Mouse (Mus musculus): ENCODE data around the gene A530084C06Rik.

Gene A530084C06Rik

DNA sequence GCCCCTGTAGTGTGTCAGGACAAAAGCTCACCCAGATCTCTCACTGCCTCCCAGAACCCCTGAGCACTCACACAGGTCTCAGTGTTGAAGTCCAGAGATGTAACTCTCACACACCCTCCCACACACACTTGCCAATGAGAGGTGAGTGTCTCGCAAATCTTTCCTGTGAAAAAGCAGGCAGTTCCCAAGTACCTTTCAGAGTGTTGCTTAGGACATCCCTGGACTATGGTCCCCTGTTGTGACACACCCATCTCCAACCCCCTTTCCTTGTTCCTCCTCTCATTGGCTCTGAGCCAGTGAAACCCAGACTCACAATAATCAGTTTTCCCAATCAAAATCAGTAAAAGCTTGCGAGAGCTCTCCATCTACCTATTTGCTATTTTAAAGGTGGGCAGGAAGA is 12.3 kb downstream of the A530084C06Rik start:
- DNase-seq (ENCODE audit: extremely low spot score, low spot score) = no peak

DNA sequence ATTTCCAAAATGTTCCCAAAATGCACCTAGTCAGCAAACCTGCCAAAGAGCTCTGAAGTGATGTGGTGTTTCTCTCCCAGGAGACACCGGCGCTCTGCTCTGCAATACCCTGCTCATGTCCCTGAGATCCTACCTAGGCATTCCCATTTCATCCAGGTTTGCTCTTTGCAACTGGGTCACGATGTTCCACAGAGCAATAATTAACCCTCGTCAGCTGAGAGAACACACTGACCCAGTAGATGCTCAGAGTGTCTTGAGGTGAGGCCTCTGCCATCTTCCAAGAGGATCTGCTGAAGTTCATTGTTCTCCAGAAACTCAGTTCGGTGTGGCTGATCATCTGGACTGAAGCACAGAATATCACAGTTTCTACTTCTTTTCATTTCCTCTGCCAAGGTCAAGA is 16.1 kb downstream of the A530084C06Rik start:
- no peak for DNase-seq (ENCODE audit: extremely low spot score, low spot score)

DNA sequence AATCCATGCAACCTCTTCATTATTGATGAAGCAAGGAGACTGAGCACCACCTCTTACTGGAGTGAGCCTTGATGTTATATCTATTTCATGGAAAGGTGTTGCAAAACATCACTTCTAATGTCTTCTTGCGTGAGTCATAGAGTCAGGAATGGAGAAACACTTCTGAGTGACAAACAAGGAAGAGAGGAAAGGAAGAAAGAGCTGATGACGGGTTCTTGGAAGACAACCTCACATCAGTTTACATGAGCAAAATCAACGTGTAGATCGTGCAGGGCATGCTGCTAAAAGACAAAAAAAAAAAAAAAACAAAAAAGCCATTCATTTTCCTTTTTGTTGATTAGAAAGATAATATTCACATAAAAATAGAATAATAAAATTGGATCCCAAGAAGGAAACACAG is 24.4 kb downstream of the A530084C06Rik start:
- DNase-seq (ENCODE audit: extremely low spot score, low spot score) = no peak

DNA sequence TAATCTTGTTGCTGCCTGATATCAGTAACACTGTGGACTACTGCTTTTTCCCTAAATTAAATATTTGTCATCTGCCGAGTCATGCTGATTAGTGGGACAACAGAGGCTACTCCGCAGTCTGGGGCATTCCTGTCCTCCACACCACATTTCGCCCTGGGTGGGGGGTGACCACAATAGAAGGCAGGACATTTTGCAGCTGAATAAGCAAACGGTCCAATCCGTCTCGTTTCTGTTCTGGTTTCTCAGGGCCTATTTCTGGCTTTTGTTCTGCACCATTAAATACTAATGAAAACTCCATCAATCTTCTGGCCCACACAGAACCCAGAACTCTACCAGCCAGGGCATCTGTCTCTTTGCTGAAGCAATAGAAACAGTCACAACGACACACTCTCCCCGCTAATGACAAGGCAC is 27.5 kb downstream of the A530084C06Rik start:
- peak; percentile 35 for DNase-seq (ENCODE audit: extremely low spot score, low spot score)

DNA sequence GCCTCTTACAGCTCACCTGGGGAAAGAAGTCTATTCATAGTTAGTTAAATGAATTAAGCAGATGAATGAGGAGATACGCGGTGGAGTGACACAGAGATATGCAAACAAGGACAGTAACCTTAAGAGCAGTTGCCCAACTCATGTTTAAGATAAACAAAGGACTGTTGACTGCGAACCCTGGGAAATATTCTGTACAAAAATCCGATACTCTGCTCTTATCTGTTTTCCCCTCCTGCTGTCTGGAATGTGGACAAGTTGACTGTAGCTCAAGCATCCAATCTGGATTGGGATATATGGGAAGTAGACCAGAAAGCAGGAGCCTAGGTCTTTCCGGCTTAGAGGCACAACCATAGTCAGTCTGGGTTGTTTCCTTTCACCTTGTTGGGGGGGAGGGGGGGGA is 27.9 kb downstream of the A530084C06Rik start:
- no peak for DNase-seq (ENCODE audit: extremely low spot score, low spot score)

DNA sequence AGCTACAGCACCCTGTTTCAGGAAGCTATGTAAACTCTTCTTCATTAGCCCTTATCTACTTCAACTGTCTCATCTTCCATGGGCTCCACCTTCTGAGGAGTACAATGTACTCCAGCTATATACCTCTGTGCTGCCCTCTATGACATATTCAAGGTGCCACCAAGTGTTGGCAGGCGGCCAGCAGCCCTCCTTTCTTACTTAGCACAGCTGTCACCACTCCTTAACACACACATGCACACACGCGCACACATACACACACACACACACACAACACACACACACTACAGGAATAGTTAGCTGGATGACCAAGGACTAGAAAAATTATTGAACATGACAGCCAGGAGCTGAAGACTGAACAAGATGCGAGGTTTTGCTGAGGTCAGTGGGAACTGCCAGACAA is 34.2 kb downstream of the A530084C06Rik start:
- DNase-seq (ENCODE audit: extremely low spot score, low spot score) = no peak

DNA sequence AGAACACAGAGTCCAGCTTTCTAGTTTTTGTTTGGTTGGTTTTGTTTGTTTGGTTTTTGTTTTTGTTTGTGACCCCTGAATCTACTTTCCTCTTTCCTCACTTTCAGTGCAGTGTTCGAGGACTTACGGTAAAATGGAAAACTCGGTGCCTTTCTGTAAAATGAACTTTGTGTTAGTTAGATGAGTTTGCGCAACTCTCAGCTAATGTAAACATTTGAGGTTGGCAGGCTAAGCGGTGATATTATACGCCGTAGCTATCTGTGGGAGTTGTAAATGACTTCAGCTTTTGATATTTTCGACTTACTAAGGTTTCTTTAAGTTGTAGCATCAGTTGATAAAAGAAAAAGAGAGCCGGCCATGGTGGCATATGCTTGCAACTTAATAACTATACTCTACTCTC is 40.2 kb downstream of the A530084C06Rik start:
- DNase-seq (ENCODE audit: extremely low spot score, low spot score) = no peak

DNA sequence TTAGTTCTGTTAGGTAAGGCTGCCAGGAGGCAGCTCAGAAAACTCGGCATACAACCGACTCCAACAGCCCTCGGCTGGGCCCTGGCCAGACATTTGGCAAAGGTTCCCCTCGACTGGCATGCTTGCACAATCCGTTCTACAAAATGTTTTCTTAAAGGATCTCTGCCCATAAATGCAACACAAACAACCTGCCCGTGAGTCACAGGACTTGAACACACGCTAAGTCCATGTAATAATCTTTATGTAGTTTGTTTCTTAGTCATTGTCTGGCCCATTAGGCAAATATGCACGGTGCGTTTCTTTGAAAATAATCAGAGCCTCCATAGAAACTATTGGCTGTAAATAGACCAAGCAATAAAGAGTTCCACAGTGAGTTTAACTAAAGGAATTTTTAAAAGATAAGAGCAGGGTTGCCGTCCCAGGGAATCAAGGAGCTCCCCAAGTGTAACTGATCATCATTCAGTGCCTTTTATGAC is 40.7 kb downstream of the A530084C06Rik start:
- DNase-seq (ENCODE audit: extremely low spot score, low spot score) = no peak

DNA sequence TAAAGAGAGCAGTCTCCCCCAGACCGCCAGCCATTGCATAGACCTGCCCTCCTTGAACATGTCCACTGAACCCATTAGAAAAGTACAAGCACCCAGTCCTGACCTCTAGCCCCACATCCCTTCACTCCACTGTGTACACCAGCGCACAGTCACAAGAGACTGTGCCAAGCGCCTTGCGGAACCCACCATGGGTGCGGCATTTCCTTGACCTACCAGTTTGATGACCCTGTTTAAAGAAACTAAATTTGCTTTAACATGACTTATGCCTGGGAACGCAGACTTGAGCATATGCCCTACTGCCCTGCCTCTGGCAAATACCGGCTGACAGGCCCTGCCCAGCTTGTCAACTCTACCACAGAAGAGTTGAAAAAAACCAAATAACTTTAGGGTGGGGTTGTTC is 43.9 kb downstream of the A530084C06Rik start:
- DNase-seq (ENCODE audit: extremely low spot score, low spot score) = no peak

DNA sequence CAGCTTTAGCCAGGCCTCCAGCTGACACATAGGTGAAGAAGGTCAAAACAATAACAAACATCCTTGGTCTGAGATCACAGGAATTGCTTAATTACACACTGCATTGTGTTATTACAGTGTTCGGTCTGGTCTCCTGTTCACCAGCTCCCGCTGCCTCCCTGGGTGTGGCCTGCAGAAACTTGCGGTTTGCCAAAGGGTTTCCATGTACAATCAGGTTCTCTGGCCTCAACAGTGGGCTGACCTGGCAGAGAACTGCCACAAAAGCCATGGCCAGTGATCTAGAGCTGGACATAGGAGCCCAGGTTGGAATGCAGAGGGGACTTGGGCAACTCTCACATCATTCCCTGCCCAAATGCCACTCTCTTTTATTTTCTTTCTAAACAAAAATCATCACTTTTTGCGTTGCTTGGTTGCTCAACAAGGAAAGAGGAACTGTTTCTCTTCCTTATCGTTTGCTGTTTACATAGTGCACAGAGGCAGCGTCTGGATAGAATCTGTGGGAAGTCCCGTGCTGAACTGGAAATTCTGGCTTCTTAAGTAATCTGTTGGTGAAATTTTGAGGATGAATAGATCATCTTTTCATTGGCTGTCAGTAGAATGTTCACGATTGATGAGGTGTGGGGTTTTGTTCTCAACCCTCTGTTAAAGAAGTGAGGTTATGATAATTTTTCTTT is 52.5 kb downstream of the A530084C06Rik start:
- DNase-seq (ENCODE audit: extremely low spot score, low spot score) = no peak

Measured in neural tube, embryonic 10.5 days (tissue).